Mouse (Mus musculus): Measurements from ENCODE around the gene Selenom. TPM values are rescaled to one million over a fixed set of nuclear protein-coding genes. Genes with fewer than 3 reads are reported as not detected.

Gene Selenom
- polyA plus RNA-seq, 1 experiment from 2014 or later, result 225 TPM

GRCm38 (mm10) chr11:3519051-3519726, 4.7 kb downstream of the Selenom start:
- 83% methylated on average over 4 of the region's 4 CpGs for WGBS
- ATAC-seq, result no peak
- no peaks in the 10 kb centered on the region; the same call in 1 of the 2 replicates for H3K27me3 ChIP-seq (replicated peaks; ENCODE audit: control insufficient read depth, insufficient read depth, low read length)
- H3K4me3 ChIP-seq (ENCODE audit: low read length), result no peak overlapping the region
- no peaks in the 10 kb centered on the region for H3K36me3 ChIP-seq (ENCODE audit: control insufficient read depth, insufficient read depth, low read length)
- no peak overlapping the region for H3K4me2 ChIP-seq (ENCODE audit: low read length)
- H3K9ac ChIP-seq (ENCODE audit: low read depth, low read length), result no peak overlapping the region
- no peaks in the 10 kb centered on the region for H3K9me3 ChIP-seq (ENCODE audit: control insufficient read depth, low read length)
- peaks cover 20% of the 10 kb centered on the region for H3K4me1 ChIP-seq (ENCODE audit: control insufficient read depth, insufficient read depth, low read depth, low read length)
- H3K27ac ChIP-seq (ENCODE audit: low read depth, low read length), result no peak overlapping the region

DNA sequence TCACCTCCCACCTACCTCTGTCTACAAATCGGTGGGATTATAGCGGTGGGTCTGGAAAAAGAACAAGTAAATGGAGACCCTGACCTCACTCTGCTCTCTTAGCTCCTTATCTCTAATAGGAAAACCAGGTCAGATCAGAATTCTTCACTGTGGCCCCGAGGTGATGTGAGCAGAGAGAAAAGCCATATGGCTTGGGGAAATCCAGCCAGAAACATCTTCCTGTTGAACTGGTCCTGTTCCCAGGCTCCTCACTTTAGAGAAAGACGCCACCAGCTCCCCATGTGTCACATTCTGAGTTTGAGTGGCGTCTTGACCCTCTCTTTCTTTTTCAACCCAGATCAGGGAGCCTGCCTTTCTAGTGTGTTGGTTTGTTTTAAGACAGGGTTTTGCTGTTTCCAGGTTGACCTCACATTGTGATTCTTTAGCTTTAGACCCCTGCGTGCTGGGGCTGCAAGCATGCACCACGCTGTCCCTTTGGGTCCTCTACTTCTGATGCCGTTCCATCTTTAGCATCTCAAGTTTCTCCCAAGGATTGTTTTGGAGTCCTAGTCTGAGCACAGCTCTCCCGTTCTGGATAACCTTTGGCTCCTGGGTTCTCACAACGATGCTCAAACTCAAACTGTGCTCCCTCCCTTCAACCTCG, 5.4 kb downstream of the Selenom start:
- no peak overlapping the region for H3K4me3 ChIP-seq (ENCODE audit: low read length)
- H3K27me3 ChIP-seq (replicated peaks; ENCODE audit: control insufficient read depth, insufficient read depth, low read length), result no peaks in the 10 kb centered on the region; the same call in 1 of the 2 replicates
- peaks cover 20% of the 10 kb centered on the region for H3K4me1 ChIP-seq (ENCODE audit: control insufficient read depth, insufficient read depth, low read depth, low read length)
- no peaks in the 10 kb centered on the region for H3K36me3 ChIP-seq (ENCODE audit: control insufficient read depth, insufficient read depth, low read length)
- WGBS, result 84% methylated on average over 11 of the region's 11 CpGs
- no peaks in the 10 kb centered on the region for H3K9me3 ChIP-seq (ENCODE audit: control insufficient read depth, low read length)
- H3K4me2 ChIP-seq (ENCODE audit: low read length), result no peak overlapping the region
- no peak overlapping the region for H3K27ac ChIP-seq (ENCODE audit: low read depth, low read length)
- no peak overlapping the region for H3K9ac ChIP-seq (ENCODE audit: low read depth, low read length)
- no peak for ATAC-seq

- H3K27me3 ChIP-seq (replicated peaks; ENCODE audit: control insufficient read depth, insufficient read depth, low read length), result no peaks in the 10 kb centered on the region; the same call in 1 of the 2 replicates
- no peaks in the 10 kb centered on the region for H3K36me3 ChIP-seq (ENCODE audit: control insufficient read depth, insufficient read depth, low read length)
- H3K4me2 ChIP-seq (ENCODE audit: low read length), result no peak overlapping the region
- no peak overlapping the region for H3K9ac ChIP-seq (ENCODE audit: low read depth, low read length)
- H3K4me3 ChIP-seq (ENCODE audit: low read length), result no peak overlapping the region
- H3K9me3 ChIP-seq (ENCODE audit: control insufficient read depth, low read length), result no peaks in the 10 kb centered on the region
- H3K27ac ChIP-seq (ENCODE audit: low read depth, low read length), result no peak overlapping the region
- no peak for ATAC-seq
- 77% methylated on average over 14 of the region's 14 CpGs for WGBS
- H3K4me1 ChIP-seq (ENCODE audit: control insufficient read depth, insufficient read depth, low read depth, low read length), result peaks cover 16% of the 10 kb centered on the region
Measured at GRCm38 (mm10) chr11:3520919-3521318, 6.4 kb downstream of the Selenom start.

- Histone ChIP-seq H3K4me2 (ENCODE audit: low read length) (no peak overlapping the region), H3K4me1 (ENCODE audit: control insufficient read depth, insufficient read depth, low read depth, low read length) (peaks cover 13% of the 10 kb centered on the region), H3K36me3 (ENCODE audit: control insufficient read depth, insufficient read depth, low read length) (no peaks in the 10 kb centered on the region), H3K9me3 (ENCODE audit: control insufficient read depth, low read length) (no peaks in the 10 kb centered on the region), H3K4me3 (ENCODE audit: low read length) (no peak overlapping the region), H3K9ac (ENCODE audit: low read depth, low read length) (no peak overlapping the region), H3K27me3 (replicated peaks; ENCODE audit: control insufficient read depth, insufficient read depth, low read length) (no peaks in the 10 kb centered on the region; the same call in 1 of the 2 replicates), H3K27ac (ENCODE audit: low read depth, low read length) (no peak overlapping the region)
- 86% methylated on average over 23 of the region's 23 CpGs for WGBS
- no peak for ATAC-seq
Measured at GRCm38 (mm10) chr11:3521339-3522224, 7.1 kb downstream of the Selenom start.

DNA sequence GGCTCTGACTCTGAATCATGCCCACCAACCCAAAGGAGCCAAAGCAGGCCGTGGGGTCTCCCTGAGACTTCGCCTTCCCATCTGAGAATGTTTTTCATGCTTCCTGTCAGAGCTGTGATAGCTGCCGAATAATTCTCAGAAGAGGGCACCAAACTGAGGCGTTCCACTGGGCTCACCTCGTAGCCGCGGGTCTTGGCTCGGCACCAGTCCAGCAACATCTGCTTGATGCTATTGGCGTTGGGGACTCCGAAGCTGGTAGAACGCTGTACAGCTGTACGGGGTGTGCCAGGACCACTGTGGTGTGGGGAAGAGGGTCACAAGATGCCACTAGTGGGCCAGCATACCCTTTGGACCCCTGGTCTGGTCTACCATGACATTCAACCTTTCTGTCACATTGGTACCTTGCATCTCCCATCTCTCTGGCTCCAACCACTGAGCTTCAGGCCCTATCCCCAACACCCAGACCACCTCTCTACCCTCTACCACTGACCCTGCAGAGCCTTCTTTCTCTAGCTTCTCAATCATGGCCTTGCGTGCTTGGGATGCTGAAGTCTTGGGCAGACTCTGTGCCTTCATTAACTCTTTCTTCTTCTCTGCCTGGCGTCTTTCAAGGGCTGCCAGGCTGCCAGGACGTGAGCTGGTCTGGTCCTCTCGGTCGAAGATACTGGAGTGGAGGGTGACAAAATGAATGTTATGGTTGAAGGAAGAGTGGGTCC, 8.0 kb downstream of the Selenom start:
- peaks cover 4% of the 10 kb centered on the region for H3K4me1 ChIP-seq (ENCODE audit: control insufficient read depth, insufficient read depth, low read depth, low read length)
- H3K9ac ChIP-seq (ENCODE audit: low read depth, low read length), result no peak overlapping the region
- no peak for ATAC-seq
- H3K36me3 ChIP-seq (ENCODE audit: control insufficient read depth, insufficient read depth, low read length), result no peaks in the 10 kb centered on the region
- 96% methylated on average over 17 of the region's 17 CpGs for WGBS
- H3K4me3 ChIP-seq (ENCODE audit: low read length), result no peak overlapping the region
- H3K27ac ChIP-seq (ENCODE audit: low read depth, low read length), result no peak overlapping the region
- no peaks in the 10 kb centered on the region for H3K9me3 ChIP-seq (ENCODE audit: control insufficient read depth, low read length)
- H3K4me2 ChIP-seq (ENCODE audit: low read length), result no peak overlapping the region
- H3K27me3 ChIP-seq (replicated peaks; ENCODE audit: control insufficient read depth, insufficient read depth, low read length), result no peaks in the 10 kb centered on the region; the same call in 1 of the 2 replicates

- ATAC-seq, result no peak
- no peaks in the 10 kb centered on the region for H3K27me3 ChIP-seq (replicated peaks; ENCODE audit: control insufficient read depth, insufficient read depth, low read length)
- H3K9ac ChIP-seq (ENCODE audit: low read depth, low read length), result no peak overlapping the region
- WGBS, result 81% methylated on average over 7 of the region's 7 CpGs
- no peak overlapping the region for H3K4me3 ChIP-seq (ENCODE audit: low read length)
- H3K9me3 ChIP-seq (ENCODE audit: control insufficient read depth, low read length), result no peaks in the 10 kb centered on the region
- H3K27ac ChIP-seq (ENCODE audit: low read depth, low read length), result no peak overlapping the region
- H3K36me3 ChIP-seq (ENCODE audit: control insufficient read depth, insufficient read depth, low read length), result no peaks in the 10 kb centered on the region
- no peaks in the 10 kb centered on the region for H3K4me1 ChIP-seq (ENCODE audit: control insufficient read depth, insufficient read depth, low read depth, low read length)
- no peak overlapping the region for H3K4me2 ChIP-seq (ENCODE audit: low read length)
Measured at GRCm38 (mm10) chr11:3523840-3524582, 9.5 kb downstream of the Selenom start.

GRCm38 (mm10) chr11:3525560-3525959, 11.1 kb downstream of the Selenom start:
- H3K27ac ChIP-seq (ENCODE audit: low read depth, low read length), result no peak overlapping the region
- no peaks in the 10 kb centered on the region for H3K9me3 ChIP-seq (ENCODE audit: control insufficient read depth, low read length)
- WGBS, result 85% methylated on average over 4 of the region's 4 CpGs
- no peaks in the 10 kb centered on the region for H3K4me1 ChIP-seq (ENCODE audit: control insufficient read depth, insufficient read depth, low read depth, low read length)
- no peak overlapping the region for H3K9ac ChIP-seq (ENCODE audit: low read depth, low read length)
- no peak overlapping the region for H3K4me3 ChIP-seq (ENCODE audit: low read length)
- H3K27me3 ChIP-seq (replicated peaks; ENCODE audit: control insufficient read depth, insufficient read depth, low read length), result no peaks in the 10 kb centered on the region
- H3K36me3 ChIP-seq (ENCODE audit: control insufficient read depth, insufficient read depth, low read length), result no peaks in the 10 kb centered on the region
- no peak for ATAC-seq
- no peak overlapping the region for H3K4me2 ChIP-seq (ENCODE audit: low read length)

DNA sequence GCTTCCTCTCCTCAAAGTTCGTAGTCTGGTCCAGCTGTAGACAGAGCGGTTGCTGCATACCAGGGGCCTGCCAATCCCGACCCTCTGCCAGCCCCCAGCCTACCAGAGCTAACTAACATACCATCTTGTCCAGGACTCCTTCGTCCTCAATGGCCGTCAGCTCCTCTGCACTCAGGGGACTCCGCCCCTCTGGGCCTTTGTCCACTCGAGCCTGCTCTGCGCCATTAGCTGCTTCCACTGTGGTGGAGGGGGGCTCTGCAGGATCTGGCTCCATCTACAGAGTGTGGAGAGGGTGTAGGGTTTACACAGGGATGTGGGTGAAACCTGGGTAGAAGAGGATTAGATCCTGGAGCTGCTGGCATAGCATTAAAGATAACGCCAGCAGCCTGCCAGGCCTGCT, 11.7 kb downstream of the Selenom start:
- no peaks in the 10 kb centered on the region for H3K4me1 ChIP-seq (ENCODE audit: control insufficient read depth, insufficient read depth, low read depth, low read length)
- no peaks in the 10 kb centered on the region for H3K36me3 ChIP-seq (ENCODE audit: control insufficient read depth, insufficient read depth, low read length)
- 81% methylated on average over 9 of the region's 9 CpGs for WGBS
- no peak overlapping the region for H3K9ac ChIP-seq (ENCODE audit: low read depth, low read length)
- no peaks in the 10 kb centered on the region for H3K9me3 ChIP-seq (ENCODE audit: control insufficient read depth, low read length)
- no peak overlapping the region for H3K4me2 ChIP-seq (ENCODE audit: low read length)
- H3K27ac ChIP-seq (ENCODE audit: low read depth, low read length), result no peak overlapping the region
- H3K27me3 ChIP-seq (replicated peaks; ENCODE audit: control insufficient read depth, insufficient read depth, low read length), result no peaks in the 10 kb centered on the region
- no peak for ATAC-seq
- no peak overlapping the region for H3K4me3 ChIP-seq (ENCODE audit: low read length)

Data from hindbrain, embryonic 16.5 days (tissue).